ENCODE assay signal across 10 mouse cellular contexts in genomic region chr1:133254856-133255764, GRCm38 (mm10). TPM values are rescaled to one million over a fixed set of nuclear protein-coding genes. Genes with fewer than 3 reads are reported as not detected.
DNase-seq lines count a peak whose midpoint lies in the region; ATAC-seq and TF ChIP-seq lines count a peak whose summit lies in the region.
"Had no signal": no experiment of that assay in that cellular context is flagged by ENCODE, and none has a peak within 500 bp of the region (broad histone marks: within the 10 kb centered on the region; RNA-seq: fewer than 3 reads in every experiment).

No protein-coding gene starts in this region.

- H3K4me2 ChIP-seq in forebrain, embryonic 12.5 days, result no peak overlapping the region
- no peak overlapping the region for H3K4me2 ChIP-seq in forebrain, embryonic 13.5 days
- peak overlapping the region; percentile 14; the same call in 1 of the 2 replicates for H3K4me2 ChIP-seq in limb, embryonic 13.5 days (replicated peaks)

- peaks cover 66% of the 10 kb centered on the region for H3K4me1 ChIP-seq in forebrain, embryonic 12.5 days
- H3K4me1 ChIP-seq in forebrain, embryonic 13.5 days, result peaks cover 55% of the 10 kb centered on the region
- peaks cover 2% of the 10 kb centered on the region; the same call in 1 of the 2 replicates for H3K4me1 ChIP-seq in testis, adult 2 months (ENCODE audit: control insufficient read depth, insufficient read depth, low read length)
- H3K4me1 ChIP-seq in limb, embryonic 13.5 days, result peaks cover 37% of the 10 kb centered on the region

- DNase-seq in testis, postnatal 14 days (ENCODE audit: low spot score), result no peak
- no peak for DNase-seq in cerebellum, adult 11 months
- no peak for DNase-seq in frontal cortex, adult 2 months (ENCODE audit: extremely low spot score in 1 of 2, low spot score in 1 of 2)
- DNase-seq in cerebellum, postnatal 25 days, result no peak

- peak overlapping the region; percentile 53; the same call in 1 of the 2 replicates for H3K27ac ChIP-seq in forebrain, embryonic 12.5 days
- no peak overlapping the region for H3K27ac ChIP-seq in forebrain, embryonic 13.5 days
- 0 out of 2 replicates have a peak overlapping the region, but pooled peaks have one; percentile 39 for H3K27ac ChIP-seq in testis, adult 2 months (ENCODE audit: control insufficient read depth, insufficient read depth, low read depth, low read length)
- H3K27ac ChIP-seq in limb, embryonic 13.5 days, result no peak overlapping the region

- no peaks in the 10 kb centered on the region for H3K9me3 ChIP-seq in forebrain, embryonic 12.5 days
- H3K9me3 ChIP-seq in forebrain, embryonic 13.5 days (replicated peaks), result no peaks in the 10 kb centered on the region
- H3K9me3 ChIP-seq in limb, embryonic 13.5 days, result no peaks in the 10 kb centered on the region

- 52% methylated on average over 9 of the region's 9 CpGs for WGBS in forebrain, embryonic 12.5 days
- 41% methylated on average over 9 of the region's 9 CpGs for WGBS in forebrain, embryonic 13.5 days
- WGBS in limb, embryonic 13.5 days, result 37% methylated on average over 9 of the region's 9 CpGs

- peaks cover 6% of the 10 kb centered on the region; the same call in 1 of the 2 replicates for H3K36me3 ChIP-seq in forebrain, embryonic 12.5 days (replicated peaks)
- H3K36me3 ChIP-seq in forebrain, embryonic 13.5 days (ENCODE audit: poor library complexity, severe bottlenecking), result peaks cover 9% of the 10 kb centered on the region
- H3K36me3 ChIP-seq in testis, adult 2 months (ENCODE audit: control insufficient read depth, insufficient read depth, low read length), result no peaks in the 10 kb centered on the region
- H3K36me3 ChIP-seq in limb, embryonic 13.5 days, result no peaks in the 10 kb centered on the region

- no peak for TF ChIP-seq POLR2A in testis, adult 2 months (IDR thresholded peaks at IDR 0.05; ENCODE audit: control insufficient read depth, low read depth, low read length)

- no peak overlapping the region for H3K4me3 ChIP-seq in forebrain, embryonic 12.5 days (replicated peaks)
- H3K4me3 ChIP-seq in forebrain, embryonic 13.5 days, result no peak overlapping the region
- H3K4me3 ChIP-seq in testis, adult 2 months (ENCODE audit: control insufficient read depth, low read depth, low read length), result peak overlapping the region; percentile 88
- H3K4me3 ChIP-seq in limb, embryonic 13.5 days, result no peak overlapping the region

- no peak overlapping the region for H3K9ac ChIP-seq in forebrain, embryonic 12.5 days
- no peak overlapping the region for H3K9ac ChIP-seq in forebrain, embryonic 13.5 days
- no peak overlapping the region for H3K9ac ChIP-seq in limb, embryonic 13.5 days

- no peak for TF ChIP-seq CTCF in testis, adult 2 months (IDR thresholded peaks at IDR 0.05; ENCODE audit: control insufficient read depth, insufficient read depth, insufficient replicate concordance, low read depth, low read length)

- 0 out of 2 replicates have a peak, but pooled peaks cover 8% of the 10 kb centered on the region for H3K27me3 ChIP-seq in forebrain, embryonic 12.5 days
- H3K27me3 ChIP-seq in forebrain, embryonic 13.5 days, result no peaks in the 10 kb centered on the region; the same call in 1 of the 2 replicates
- H3K27me3 ChIP-seq in testis, adult 2 months (ENCODE audit: control insufficient read depth, insufficient read depth, low read length), result no peaks in the 10 kb centered on the region
- peaks cover 9% of the 10 kb centered on the region; the same call in 1 of the 2 replicates for H3K27me3 ChIP-seq in limb, embryonic 13.5 days

- ATAC-seq in forebrain, embryonic 12.5 days (ENCODE audit: low FRiP score), result no peak
- ATAC-seq in forebrain, embryonic 13.5 days, result no peak
- ATAC-seq in limb, embryonic 13.5 days (ENCODE audit: low FRiP score, low read depth), result no peak
- ATAC-seq: inflammation-experienced regulatory T-cells, adult 6 months had no signal

RNA-seq across cellular contexts. Expression of gene Golt1a, which starts 54.5 kb away (rescaled TPM):
- polyA plus RNA-seq in forebrain, embryonic 12.5 days (2016; fragmentation: Nextera tagmentation; extraction: Ambion mirVana), result not detected in 2 replicates
- not detected in 2 replicates for polyA plus RNA-seq in forebrain, embryonic 13.5 days (2015; fragmentation: Nextera tagmentation; extraction: Ambion mirVana)
- polyA plus RNA-seq in testis, adult 2 months (2012; rRNA removed), result 0.46 TPM in 1 of 2 replicates, not detected in the other
- polyA plus RNA-seq in limb, embryonic 13.5 days (2015; fragmentation: Nextera tagmentation; extraction: Ambion mirVana), result not detected in 2 replicates
- 0.50 and 0.55 TPM in 2 replicates for polyA plus RNA-seq in frontal cortex, adult 2 months (2012; rRNA removed)
- polyA plus RNA-seq: embryonic facial prominence, embryonic 11.5 days; inflammation-experienced regulatory T-cells, adult 6 months had no signal

Comparison
In these comparisons a context has a peak if more than half of its experiments do, and no peak if none do; other contexts are left out.
1. H3K27ac ChIP-seq: peak in forebrain, embryonic 12.5 days (single experiment) and testis, adult 2 months (single experiment); none in forebrain, embryonic 13.5 days (single experiment) and limb, embryonic 13.5 days (single experiment).